Mouse (Mus musculus) left cerebral cortex, adult 9 months (tissue): ENCODE results near the gene Apba2.

Experiments
- DNase-seq, 2 experiments: peaks; one replicate each; pipeline ENCODE4 v3.0.0; 2022; ENCODE audit warnings: low spot score in 2 of 2

Apba2 gene

GRCm38 (mm10) chr7:64795554-64795953 is 294.0 kb downstream of the Apba2 start:
- DNase-seq: no peak
